Mouse (Mus musculus): ENCODE data around the gene Cep41. TPM values are rescaled to one million over a fixed set of nuclear protein-coding genes. Genes with fewer than 3 reads are reported as not detected.

The Cep41 gene
- total RNA-seq, 1 experiment, result 8.6 TPM

GRCm38 (mm10) chr6:30628152-30628551, 65.4 kb downstream of the Cep41 start:
- in situ Hi-C loops (cut with MboI; ENCODE audit: low sequenced_read_pairs in 2 of 2, unreplicated experiment in 2 of 2), result no loop called here
- H3K36me3 ChIP-seq (ENCODE audit: control insufficient read depth, insufficient read depth, low read length, poor library complexity, severe bottlenecking), result no peaks in the 10 kb centered on the region
- H3K4me1 ChIP-seq (ENCODE audit: control insufficient read depth in 2 of 2, insufficient read depth in 2 of 2, low read length in 2 of 2, poor library complexity in 1 of 2), result no peaks in the 10 kb centered on the region
- no peak overlapping the region for H3K27ac ChIP-seq (ENCODE audit: insufficient read depth, low read depth, low read length, poor library complexity, severe bottlenecking)
- H3K4me3 ChIP-seq (ENCODE audit: insufficient read depth in 1 of 2, low read depth in 1 of 2, low read length in 2 of 2, poor library complexity in 1 of 2, severe bottlenecking in 1 of 2), result no peak overlapping the region
- no peak for TF ChIP-seq HCFC1 (IDR thresholded peaks at IDR 0.05; ENCODE audit: borderline replicate concordance, insufficient read depth, low read length)
- no peak for DNase-seq (ENCODE audit: low read depth, low spot score)
- H3K9me3 ChIP-seq (ENCODE audit: control insufficient read depth, insufficient read depth, low read depth, low read length), result no peaks in the 10 kb centered on the region
- H3K9ac ChIP-seq (ENCODE audit: insufficient read depth, low read depth, low read length, poor library complexity, severe bottlenecking), result no peak overlapping the region

DNA sequence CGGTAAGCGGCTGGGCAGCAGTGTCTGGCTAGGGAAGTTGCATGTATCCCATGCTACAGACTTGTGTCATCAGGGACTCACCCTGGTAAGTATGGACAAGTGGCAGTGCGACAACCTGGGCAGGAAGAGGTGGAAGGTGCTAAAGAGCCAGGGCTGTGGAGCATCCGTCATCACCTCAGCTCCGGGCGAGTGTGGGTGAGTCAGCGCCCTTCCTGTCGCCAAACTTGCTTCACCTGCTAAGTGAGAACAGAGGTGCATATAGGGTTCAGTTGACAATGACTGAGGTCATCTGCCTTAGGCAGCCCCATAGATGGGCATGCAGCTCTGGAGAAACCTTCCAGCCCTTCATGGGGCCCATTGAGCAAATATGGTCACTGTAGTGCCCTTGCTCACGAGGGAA, 68.8 kb downstream of the Cep41 start:
- Histone ChIP-seq H3K4me1 (ENCODE audit: control insufficient read depth in 2 of 2, insufficient read depth in 2 of 2, low read length in 2 of 2, poor library complexity in 1 of 2) (no peaks in the 10 kb centered on the region), H3K9ac (ENCODE audit: insufficient read depth, low read depth, low read length, poor library complexity, severe bottlenecking) (no peak overlapping the region), H3K27ac (ENCODE audit: insufficient read depth, low read depth, low read length, poor library complexity, severe bottlenecking) (no peak overlapping the region), H3K36me3 (ENCODE audit: control insufficient read depth, insufficient read depth, low read length, poor library complexity, severe bottlenecking) (no peaks in the 10 kb centered on the region), H3K9me3 (ENCODE audit: control insufficient read depth, insufficient read depth, low read depth, low read length) (no peaks in the 10 kb centered on the region), H3K4me3 (ENCODE audit: insufficient read depth in 1 of 2, low read depth in 1 of 2, low read length in 2 of 2, poor library complexity in 1 of 2, severe bottlenecking in 1 of 2) (no peak overlapping the region)
- in situ Hi-C loops (cut with MboI; ENCODE audit: low sequenced_read_pairs in 2 of 2, unreplicated experiment in 2 of 2), result no loop called here
- DNase-seq (ENCODE audit: low read depth, low spot score), result no peak
- TF ChIP-seq ZC3H11A (IDR thresholded peaks at IDR 0.05; ENCODE audit: borderline replicate concordance, low read depth, low read length) (no peak), MAFK (IDR thresholded peaks at IDR 0.05; ENCODE audit: insufficient read depth, low read depth, low read length) (no peak), ZNF384 (IDR thresholded peaks at IDR 0.05; ENCODE audit: low read depth, low read length) (no peak)

- Histone ChIP-seq H3K9me3 (ENCODE audit: control insufficient read depth, insufficient read depth, low read depth, low read length) (no peaks in the 10 kb centered on the region), H3K4me3 (ENCODE audit: insufficient read depth in 1 of 2, low read depth in 1 of 2, low read length in 2 of 2, poor library complexity in 1 of 2, severe bottlenecking in 1 of 2) (no peak overlapping the region), H3K9ac (ENCODE audit: insufficient read depth, low read depth, low read length, poor library complexity, severe bottlenecking) (no peak overlapping the region), H3K36me3 (ENCODE audit: control insufficient read depth, insufficient read depth, low read length, poor library complexity, severe bottlenecking) (no peaks in the 10 kb centered on the region), H3K27ac (ENCODE audit: insufficient read depth, low read depth, low read length, poor library complexity, severe bottlenecking) (no peak overlapping the region), H3K4me1 (ENCODE audit: control insufficient read depth in 2 of 2, insufficient read depth in 2 of 2, low read length in 2 of 2, poor library complexity in 1 of 2) (peaks cover 0 to 14% of the 10 kb centered on the region in 2 experiments; a peak in 2 of 4 replicates)
- no peak for DNase-seq (ENCODE audit: low read depth, low spot score)
- in situ Hi-C loops (cut with MboI; ENCODE audit: low sequenced_read_pairs in 2 of 2, unreplicated experiment in 2 of 2), result no loop called here
- TF ChIP-seq ZNF384 (IDR thresholded peaks at IDR 0.05; ENCODE audit: low read depth, low read length), result no peak
- no peak for TF ChIP-seq ZC3H11A (IDR thresholded peaks at IDR 0.05; ENCODE audit: borderline replicate concordance, low read depth, low read length)
These were observed 71.6 kb downstream of the Cep41 start for GRCm38 (mm10) chr6:30621986-30622389.

DNA sequence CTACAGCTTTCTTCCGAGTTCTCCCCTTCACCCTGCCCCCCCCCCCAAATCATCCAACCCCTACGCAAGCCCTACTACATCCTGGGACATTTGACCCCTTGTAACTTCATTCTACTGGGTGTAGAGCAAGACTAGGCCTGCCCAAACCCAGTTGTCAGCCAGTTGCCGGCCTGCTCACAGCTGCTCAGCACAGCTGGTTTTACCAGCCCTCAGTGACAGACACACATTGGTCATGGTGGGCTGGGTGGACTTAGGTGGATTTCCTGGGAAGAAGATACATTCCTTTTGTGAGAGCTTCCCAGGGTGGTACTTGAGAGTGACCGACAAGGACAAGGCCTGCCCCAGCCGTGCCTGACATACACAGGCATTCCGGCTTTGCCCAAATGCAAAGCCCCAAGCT, 72.6 kb downstream of the Cep41 start:
- Histone ChIP-seq H3K27ac (ENCODE audit: insufficient read depth, low read depth, low read length, poor library complexity, severe bottlenecking) (no peak overlapping the region), H3K36me3 (ENCODE audit: control insufficient read depth, insufficient read depth, low read length, poor library complexity, severe bottlenecking) (no peaks in the 10 kb centered on the region), H3K4me3 (ENCODE audit: insufficient read depth in 1 of 2, low read depth in 1 of 2, low read length in 2 of 2, poor library complexity in 1 of 2, severe bottlenecking in 1 of 2) (no peak overlapping the region), H3K9me3 (ENCODE audit: control insufficient read depth, insufficient read depth, low read depth, low read length) (no peaks in the 10 kb centered on the region), H3K9ac (ENCODE audit: insufficient read depth, low read depth, low read length, poor library complexity, severe bottlenecking) (no peak overlapping the region), H3K4me1 (ENCODE audit: control insufficient read depth in 2 of 2, insufficient read depth in 2 of 2, low read length in 2 of 2, poor library complexity in 1 of 2) (peaks cover 0 to 20% of the 10 kb centered on the region in 2 experiments; a peak in 2 of 4 replicates)
- TF ChIP-seq MAFK (IDR thresholded peaks at IDR 0.05; ENCODE audit: insufficient read depth, low read depth, low read length), result no peak
- TF ChIP-seq CHD2 (IDR thresholded peaks at IDR 0.05; ENCODE audit: low read depth, low read length), result no peak
- no peak for TF ChIP-seq HCFC1 (IDR thresholded peaks at IDR 0.05; ENCODE audit: borderline replicate concordance, insufficient read depth, low read length)
- TF ChIP-seq ZC3H11A (IDR thresholded peaks at IDR 0.05; ENCODE audit: borderline replicate concordance, low read depth, low read length), result no peak
- no peak for TF ChIP-seq ZNF384 (IDR thresholded peaks at IDR 0.05; ENCODE audit: low read depth, low read length)
- no peak for DNase-seq (ENCODE audit: low read depth, low spot score)
- in situ Hi-C loops (cut with MboI; ENCODE audit: low sequenced_read_pairs in 2 of 2, unreplicated experiment in 2 of 2), result no loop called here

- Histone ChIP-seq H3K36me3 (ENCODE audit: control insufficient read depth, insufficient read depth, low read length, poor library complexity, severe bottlenecking) (no peaks in the 10 kb centered on the region), H3K4me1 (ENCODE audit: control insufficient read depth in 2 of 2, insufficient read depth in 2 of 2, low read length in 2 of 2, poor library complexity in 1 of 2) (peaks cover 0 to 20% of the 10 kb centered on the region in 2 experiments; a peak in 2 of 4 replicates), H3K9ac (ENCODE audit: insufficient read depth, low read depth, low read length, poor library complexity, severe bottlenecking) (no peak overlapping the region), H3K9me3 (ENCODE audit: control insufficient read depth, insufficient read depth, low read depth, low read length) (no peaks in the 10 kb centered on the region), H3K4me3 (ENCODE audit: insufficient read depth in 1 of 2, low read depth in 1 of 2, low read length in 2 of 2, poor library complexity in 1 of 2, severe bottlenecking in 1 of 2) (no peak overlapping the region), H3K27ac (ENCODE audit: insufficient read depth, low read depth, low read length, poor library complexity, severe bottlenecking) (no peak overlapping the region)
- no peak for DNase-seq (ENCODE audit: low read depth, low spot score)
- in situ Hi-C loops (cut with MboI; ENCODE audit: low sequenced_read_pairs in 2 of 2, unreplicated experiment in 2 of 2), result no loop called here
- TF ChIP-seq ZC3H11A (IDR thresholded peaks at IDR 0.05; ENCODE audit: borderline replicate concordance, low read depth, low read length) (no peak), CHD2 (IDR thresholded peaks at IDR 0.05; ENCODE audit: low read depth, low read length) (no peak), MAFK (IDR thresholded peaks at IDR 0.05; ENCODE audit: insufficient read depth, low read depth, low read length) (no peak), HCFC1 (IDR thresholded peaks at IDR 0.05; ENCODE audit: borderline replicate concordance, insufficient read depth, low read length) (no peak), ZNF384 (IDR thresholded peaks at IDR 0.05; ENCODE audit: low read depth, low read length) (no peak)
These were observed 73.0 kb downstream of the Cep41 start for GRCm38 (mm10) chr6:30620591-30620990.

All from ES-E14 (cell line).